Mouse (Mus musculus) ES-E14 (cell line): Measurements from ENCODE around the gene Wdr95.

Experiments
- CHD2 ChIP-seq: IDR thresholded peaks from 2 replicates; pipeline ENCODE4 v1.6.1; 2014; ENCODE audit warnings: mild to moderate bottlenecking, low read depth, low read length, inconsistent platforms
- HCFC1 ChIP-seq: IDR thresholded peaks from 2 replicates; pipeline ENCODE4 v1.6.1; 2012; ENCODE audit warnings: low read length, inconsistent platforms, borderline replicate concordance; ENCODE audit not compliant: insufficient read depth
- MAFK ChIP-seq: IDR thresholded peaks from 2 replicates; pipeline ENCODE4 v1.6.1; 2014; ENCODE audit warnings: mild to moderate bottlenecking, low read depth, low read length, inconsistent platforms; ENCODE audit not compliant: insufficient read depth
- ZC3H11A ChIP-seq: IDR thresholded peaks from 2 replicates; pipeline ENCODE4 v1.6.1; 2012; ENCODE audit warnings: low read depth, mild to moderate bottlenecking, inconsistent platforms, low read length, borderline replicate concordance

- peak; percentile 35; the same call in 1 of the 2 replicates for TF ChIP-seq MAFK
- TF ChIP-seq ZC3H11A = no peak
- TF ChIP-seq HCFC1 = no peak
- no peak for TF ChIP-seq CHD2
These were observed 97.1 kb downstream of the Wdr95 start for GRCm38 (mm10) chr5:149625547-149625946.
